Mouse (Mus musculus) G1E (cell line): ENCODE results near the gene Hoxd10.

Experiments used
- CTCF ChIP-seq: IDR thresholded peaks from 2 replicates; pipeline ENCODE4 v1.5.1; 2012; ENCODE audit warnings: low read depth, low read length, inconsistent platforms, mixed read lengths
- GATA1 ChIP-seq: IDR thresholded peaks from 2 replicates; pipeline ENCODE4 v1.6.1; 2012; ENCODE audit warnings: borderline replicate concordance, low read length, inconsistent platforms, mixed read lengths
- GATA2 ChIP-seq: IDR thresholded peaks from 2 replicates; pipeline ENCODE4 v1.6.1; 2012; ENCODE audit warnings: low read depth, low read length, inconsistent platforms, borderline replicate concordance
- POLR2AphosphoS5 ChIP-seq: IDR thresholded peaks from 2 replicates; pipeline ENCODE4 v1.6.1; 2012; ENCODE audit warnings: low read depth, low read length, inconsistent platforms; ENCODE audit not compliant: insufficient replicate concordance

DNA sequence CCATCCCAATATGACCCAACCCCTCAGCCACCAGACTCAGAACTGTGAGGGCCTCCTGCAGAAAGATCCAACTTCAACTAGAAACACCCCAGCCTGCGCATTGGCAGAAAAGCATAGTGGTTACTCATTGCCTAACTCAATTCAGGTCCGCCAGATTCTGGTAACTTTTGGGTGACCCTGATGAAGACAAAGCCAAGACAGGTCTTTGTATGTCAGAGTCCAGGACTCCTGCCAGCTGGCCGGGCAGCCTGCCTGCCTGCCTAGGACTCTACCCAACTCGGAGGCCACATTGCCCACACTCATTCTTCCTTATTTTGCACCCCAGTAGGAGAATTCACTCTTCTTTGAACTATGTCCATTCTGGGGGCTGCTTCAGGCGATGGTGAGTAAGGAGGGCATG, 34.8 kb downstream of the Hoxd10 start, which contains the start of gene Gm28230:
- TF ChIP-seq CTCF: no peak
- TF ChIP-seq GATA1: no peak
- TF ChIP-seq GATA2: no peak
- TF ChIP-seq POLR2AphosphoS5: no peak
